Comparison of ENCODE assay signal across 8 mouse cellular contexts in genomic region chr6:33059276-33059675, GRCm38 (mm10). TPM values are rescaled to one million over a fixed set of nuclear protein-coding genes. Genes with fewer than 3 reads are reported as not detected.
DNase-seq lines count a peak whose midpoint lies in the region; ATAC-seq lines count a peak whose summit lies in the region.

No protein-coding gene starts in this region.

- DNase-seq in retina, postnatal 1 day, result peak; percentile 7
- DNase-seq in retina, embryonic 14.5 days (ENCODE audit: low spot score), result no peak
- DNase-seq in cerebellum, postnatal 10 days, result peak; percentile 51 to 57
- no peak for DNase-seq in urinary bladder, adult 2 months (ENCODE audit: low spot score)
- DNase-seq in yolk sac, embryonic 10.5 days (ENCODE audit: low spot score), result no peak

- peak overlapping the region; percentile 94 for H3K4me3 ChIP-seq in heart, embryonic 11.5 days (ENCODE audit: low read depth, low read length)
- peak overlapping the region; percentile 95 for H3K4me3 ChIP-seq in kidney, embryonic 15.5 days (replicated peaks)
- H3K4me3 ChIP-seq in midbrain, embryonic 15.5 days, result peak overlapping the region; percentile 80

- peak overlapping the region; percentile 80 for H3K4me2 ChIP-seq in heart, embryonic 11.5 days
- peak overlapping the region; percentile 68 for H3K4me2 ChIP-seq in kidney, embryonic 15.5 days
- H3K4me2 ChIP-seq in midbrain, embryonic 15.5 days, result peak overlapping the region; percentile 79

- H3K27ac ChIP-seq in heart, embryonic 11.5 days (ENCODE audit: low read depth, low read length), result peak overlapping the region; percentile 71; the same call in 1 of the 2 replicates
- peak overlapping the region; percentile 62; the same call in 1 of the 2 replicates for H3K27ac ChIP-seq in kidney, embryonic 15.5 days
- no peak overlapping the region for H3K27ac ChIP-seq in midbrain, embryonic 15.5 days

- no peaks in the 10 kb centered on the region for H3K27me3 ChIP-seq in heart, embryonic 11.5 days (ENCODE audit: control insufficient read depth, insufficient read depth, low read length)
- H3K27me3 ChIP-seq in kidney, embryonic 15.5 days, result no peaks in the 10 kb centered on the region
- H3K27me3 ChIP-seq in midbrain, embryonic 15.5 days (replicated peaks), result no peaks in the 10 kb centered on the region

- H3K9me3 ChIP-seq in heart, embryonic 11.5 days (replicated peaks; ENCODE audit: control insufficient read depth, low read length), result no peaks in the 10 kb centered on the region
- no peaks in the 10 kb centered on the region for H3K9me3 ChIP-seq in kidney, embryonic 15.5 days (replicated peaks)
- no peaks in the 10 kb centered on the region for H3K9me3 ChIP-seq in midbrain, embryonic 15.5 days

- peaks cover 8% of the 10 kb centered on the region for H3K4me1 ChIP-seq in heart, embryonic 11.5 days (ENCODE audit: control insufficient read depth, insufficient read depth, low read length)
- peaks cover 4% of the 10 kb centered on the region for H3K4me1 ChIP-seq in kidney, embryonic 15.5 days
- peaks cover 17% of the 10 kb centered on the region for H3K4me1 ChIP-seq in midbrain, embryonic 15.5 days

- 26% methylated on average over 7 of the region's 7 CpGs for WGBS in heart, embryonic 11.5 days (ENCODE audit: insufficient replicate concordance)
- WGBS in kidney, embryonic 15.5 days, result 31% methylated on average over 7 of the region's 7 CpGs
- WGBS in midbrain, embryonic 15.5 days, result 35% methylated on average over 7 of the region's 7 CpGs

- H3K36me3 ChIP-seq in heart, embryonic 11.5 days (ENCODE audit: control insufficient read depth, insufficient read depth, low read length), result peaks cover 8% of the 10 kb centered on the region
- H3K36me3 ChIP-seq in kidney, embryonic 15.5 days, result peaks cover 12% of the 10 kb centered on the region
- peaks cover 5% of the 10 kb centered on the region; the same call in 1 of the 2 replicates for H3K36me3 ChIP-seq in midbrain, embryonic 15.5 days (replicated peaks)

- peak overlapping the region; percentile 90 for H3K9ac ChIP-seq in heart, embryonic 11.5 days (ENCODE audit: low read depth, low read length)
- H3K9ac ChIP-seq in kidney, embryonic 15.5 days, result peak overlapping the region; percentile 85
- peak overlapping the region; percentile 67 for H3K9ac ChIP-seq in midbrain, embryonic 15.5 days

- ATAC-seq in heart, embryonic 11.5 days (replicated peaks; ENCODE audit: insufficient number of reproducible peaks, low FRiP score, low TSS enrichment), result no peak
- no peak for ATAC-seq in kidney, embryonic 15.5 days (replicated peaks; ENCODE audit: low FRiP score)
- ATAC-seq in midbrain, embryonic 15.5 days (replicated peaks), result no peak

RNA-seq across cellular contexts. Expression of gene Chchd3, which starts 0.8 kb away (rescaled TPM):
- polyA plus RNA-seq in heart, embryonic 11.5 days (2014; fragmentation: Nextera tagmentation; extraction: Ambion mirVana), result 176 and 182 TPM in 2 replicates
- polyA plus RNA-seq in kidney, embryonic 15.5 days (2015; fragmentation: Nextera tagmentation; extraction: Ambion mirVana), result 116 and 117 TPM in 2 replicates
- polyA plus RNA-seq in midbrain, embryonic 15.5 days (2015; fragmentation: Nextera tagmentation; extraction: Ambion mirVana), result 102 and 106 TPM in 2 replicates
- 70.1 and 72.7 TPM in 2 replicates for polyA plus RNA-seq in urinary bladder, adult 2 months (2012; rRNA removed)

Comparison
In these comparisons a context has a peak if more than half of its experiments do, and no peak if none do; other contexts are left out.
1. DNase-seq: peak in retina, postnatal 1 day (single experiment) and cerebellum, postnatal 10 days (2 of 2); none in retina, embryonic 14.5 days (single experiment), urinary bladder, adult 2 months (single experiment) and yolk sac, embryonic 10.5 days (single experiment).
2. Peak in every context shown above with its lines, with median percentiles within 50 percentile points of each other: H3K4me2 ChIP-seq, H3K4me3 ChIP-seq and H3K9ac ChIP-seq.